Mouse (Mus musculus) forebrain, postnatal 0 days (tissue): Measurements from ENCODE around the gene Galnt10. TPM values are rescaled to one million over a fixed set of nuclear protein-coding genes. Genes with fewer than 3 reads are reported as not detected.

Source experiments
- ATAC-seq: fragments of 200-750 bp; cut with Nextera tagmentation; 2 replicates; pipeline ENCODE4 v1.8.0; 2017; ENCODE audit warnings: mild to moderate bottlenecking, moderate library complexity
- DNase-seq: peaks from one replicate; pipeline ENCODE4 v3.0.0-alpha.2; 2015
- H3K27ac ChIP-seq: fragments of 300-500 bp; sonication (generic); 2 replicates; pipeline ENCODE4 v1.5.1; 2014; ENCODE audit warnings: low read depth, mild to moderate bottlenecking, antibody characterized with exemption, low read length, moderate library complexity, mixed read lengths
- H3K27me3 ChIP-seq: fragments of 300-500 bp; sonication (generic); 2 replicates; pipeline ENCODE4 v1.6.1; 2014; ENCODE audit warnings: mild to moderate bottlenecking, low read length, mixed read lengths; ENCODE audit not compliant: insufficient read depth
- H3K36me3 ChIP-seq: fragments of 300-500 bp; sonication (generic); 2 replicates; pipeline ENCODE4 v1.6.1; 2014; ENCODE audit warnings: mild to moderate bottlenecking, moderate library complexity; ENCODE audit not compliant: insufficient read depth
- H3K4me1 ChIP-seq: fragments of 300-500 bp; sonication (generic); 2 replicates; pipeline ENCODE4 v1.6.1; 2014; ENCODE audit warnings: antibody characterized with exemption; ENCODE audit not compliant: insufficient read depth
- H3K4me2 ChIP-seq: fragments of 300-500 bp; sonication (generic); 2 replicates; pipeline ENCODE4 v1.6.1; 2014; ENCODE audit warnings: low read depth, mild to moderate bottlenecking, moderate library complexity
- H3K4me3 ChIP-seq: fragments of 300-500 bp; sonication (generic); 2 replicates; pipeline ENCODE4 v1.5.1; 2014; ENCODE audit warnings: low read depth, low read length, mixed read lengths
- H3K9ac ChIP-seq: fragments of 300-500 bp; sonication (generic); 2 replicates; pipeline ENCODE4 v1.6.1; 2014; ENCODE audit warnings: mild to moderate bottlenecking
- H3K9me3 ChIP-seq: fragments of 300-500 bp; sonication (generic); 2 replicates; pipeline ENCODE4 v1.6.1; 2016; ENCODE audit warnings: low read length
- CTCF ChIP-seq: sonication (generic); IDR thresholded peaks from 2 replicates; pipeline ENCODE4 v1.5.1; 2016; ENCODE audit warnings: antibody characterized with exemption, control low read depth, low read depth
- WGBS: fragments of 180-500 bp; shearing (Covaris S2); extraction: QIAGEN DNeasy Blood & Tissue Kit; methylation state at CpG from one replicate; pipeline ENCODE4 v1.1.7; 2014; 5-methylcytosine and 5-hydroxymethylcytosine counted together
- polyA plus RNA-seq: library from polyadenylated mRNA; unstranded; fragments of >200 nt; fragmentation: Nextera tagmentation; extraction: Ambion mirVana; gene quantifications from 2 replicates; pipeline ENCODE4 v1.2.1, GENCODE M21; 2015
- total RNA-seq: library from RNA; depleted of rRNA; stranded (reverse); fragments of >200 nt; gene quantifications from 2 replicates; pipeline ENCODE4 v1.2.3, GENCODE M21; 2014

The Galnt10 gene
- total and polyA plus RNA-seq, 2 experiments from 2014 or later = 9.5 to 20.7 TPM

DNA sequence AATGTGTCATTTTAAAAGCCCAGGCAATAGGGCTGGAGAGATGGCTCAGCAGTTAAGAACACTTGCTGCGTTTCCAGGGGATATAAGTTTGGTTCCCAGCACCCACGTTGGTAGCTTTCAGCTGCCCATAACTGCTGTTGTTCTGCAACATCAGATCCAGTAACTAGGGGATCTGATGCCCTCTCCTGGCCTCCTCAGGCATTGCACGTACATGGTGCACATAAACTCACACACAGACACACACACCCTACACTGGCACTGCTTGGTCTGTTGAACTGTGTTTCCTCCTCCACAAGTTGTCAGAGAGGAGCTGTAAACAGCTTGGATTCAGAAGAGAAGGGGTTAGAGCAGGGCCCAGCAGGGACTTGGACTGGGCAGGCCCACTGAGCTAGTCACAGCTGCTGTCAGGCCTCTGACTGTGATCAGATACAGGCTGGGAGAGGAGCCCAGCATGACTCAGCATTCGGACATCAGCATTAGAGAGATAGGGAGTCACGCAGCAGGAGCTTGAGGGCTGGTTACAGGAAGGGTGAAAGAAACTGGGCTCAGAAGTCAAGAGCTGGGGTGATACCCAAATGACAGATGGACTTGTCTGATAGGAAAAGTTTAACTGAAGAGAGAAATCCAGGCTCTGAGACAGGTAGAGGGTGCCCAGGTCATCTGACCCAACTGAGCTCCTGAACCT, 62.0 kb downstream of the Galnt10 start:
- H3K27ac ChIP-seq = no peak overlapping the region
- H3K27me3 ChIP-seq = no peaks in the 10 kb centered on the region
- H3K36me3 ChIP-seq = no peaks in the 10 kb centered on the region
- peak; percentile 40 for TF ChIP-seq CTCF
- 95% methylated on average over 5 of the region's 5 CpGs for WGBS
- H3K9ac ChIP-seq = no peak overlapping the region
- H3K4me3 ChIP-seq = no peak overlapping the region
- no peak overlapping the region for H3K4me2 ChIP-seq
- H3K9me3 ChIP-seq = no peaks in the 10 kb centered on the region
- ATAC-seq (no peak), DNase-seq (no peak)
- no peaks in the 10 kb centered on the region for H3K4me1 ChIP-seq

DNA sequence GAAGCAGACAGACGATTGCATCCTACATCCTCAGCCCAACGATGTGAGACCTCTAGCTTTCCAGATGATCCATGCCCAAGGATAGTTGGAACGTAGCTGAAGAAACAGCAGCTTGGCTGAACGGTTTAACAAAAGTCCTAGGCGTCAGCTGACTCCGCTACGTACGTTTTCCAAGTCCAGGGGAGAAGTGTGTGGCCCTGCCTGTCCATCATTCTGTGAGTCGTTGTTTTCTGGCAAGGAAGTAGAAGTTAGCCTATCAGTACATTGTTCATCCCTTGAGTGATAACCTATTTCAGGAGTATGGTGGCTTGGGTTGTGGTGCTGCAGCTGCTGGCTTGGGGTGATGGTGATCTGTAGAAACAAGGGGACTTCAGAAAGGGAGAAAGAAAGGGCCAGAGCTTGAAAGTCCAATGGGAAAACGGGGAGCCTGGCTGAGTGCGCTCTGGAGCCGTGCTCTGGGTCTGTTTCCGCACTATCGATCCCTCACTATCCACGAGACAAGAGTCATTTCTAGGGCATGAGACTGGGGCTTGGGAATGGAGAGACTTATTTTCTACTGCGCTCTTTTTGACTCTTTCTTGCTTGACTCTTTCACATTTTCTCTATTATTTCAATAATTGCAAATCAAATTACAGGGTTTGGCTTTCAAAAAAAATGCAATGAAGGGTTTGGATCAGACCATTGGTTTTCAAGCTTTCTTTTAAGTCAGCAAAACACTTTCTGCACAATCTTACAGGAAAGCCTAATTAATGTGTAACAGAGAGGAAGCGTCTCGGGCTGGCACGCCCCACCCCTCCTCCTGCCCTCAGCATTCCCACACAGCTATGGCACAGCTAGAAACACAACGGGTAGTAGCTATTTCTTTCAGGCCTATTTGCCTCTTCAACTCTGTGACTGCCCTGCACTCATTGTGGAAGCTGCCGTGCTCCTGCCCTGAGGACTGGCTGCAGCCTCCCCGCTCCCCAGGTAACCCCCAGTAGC, 63.2 kb downstream of the Galnt10 start:
- Histone ChIP-seq H3K27ac (no peak overlapping the region), H3K36me3 (no peaks in the 10 kb centered on the region), H3K9me3 (no peaks in the 10 kb centered on the region), H3K4me2 (no peak overlapping the region), H3K4me3 (no peak overlapping the region), H3K27me3 (no peaks in the 10 kb centered on the region), H3K4me1 (no peaks in the 10 kb centered on the region), H3K9ac (no peak overlapping the region)
- TF ChIP-seq CTCF = no peak
- DNase-seq (no peak), ATAC-seq (no peak)
- WGBS = 67% methylated on average over 22 of the region's 22 CpGs

DNA sequence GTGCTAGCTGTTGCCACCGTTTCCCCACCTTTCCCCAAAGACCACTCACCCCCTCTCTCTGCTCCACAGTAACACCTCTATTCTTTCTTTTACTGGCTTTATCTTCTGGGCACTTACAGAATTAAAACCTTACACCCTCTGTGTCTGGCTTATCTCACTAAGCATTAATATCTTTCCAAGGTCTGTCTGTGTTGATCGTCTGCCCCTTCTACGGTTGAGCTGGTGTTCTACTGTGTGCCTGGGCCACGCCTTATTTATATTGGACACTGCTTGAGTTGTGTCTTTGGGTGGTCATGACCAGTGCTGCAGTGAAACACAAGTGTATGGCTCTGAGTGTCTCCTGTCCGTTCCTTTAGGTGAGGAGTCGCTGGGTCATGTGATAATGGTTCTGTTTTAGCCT, 68.7 kb downstream of the Galnt10 start:
- Histone ChIP-seq H3K4me3 (no peak overlapping the region), H3K9me3 (no peaks in the 10 kb centered on the region), H3K36me3 (no peaks in the 10 kb centered on the region), H3K9ac (no peak overlapping the region), H3K4me1 (no peaks in the 10 kb centered on the region), H3K4me2 (no peak overlapping the region), H3K27me3 (no peaks in the 10 kb centered on the region), H3K27ac (no peak overlapping the region)
- ATAC-seq (no peak), DNase-seq (no peak)
- no peak for TF ChIP-seq CTCF
- WGBS = 93% methylated on average over 6 of the region's 6 CpGs

DNA sequence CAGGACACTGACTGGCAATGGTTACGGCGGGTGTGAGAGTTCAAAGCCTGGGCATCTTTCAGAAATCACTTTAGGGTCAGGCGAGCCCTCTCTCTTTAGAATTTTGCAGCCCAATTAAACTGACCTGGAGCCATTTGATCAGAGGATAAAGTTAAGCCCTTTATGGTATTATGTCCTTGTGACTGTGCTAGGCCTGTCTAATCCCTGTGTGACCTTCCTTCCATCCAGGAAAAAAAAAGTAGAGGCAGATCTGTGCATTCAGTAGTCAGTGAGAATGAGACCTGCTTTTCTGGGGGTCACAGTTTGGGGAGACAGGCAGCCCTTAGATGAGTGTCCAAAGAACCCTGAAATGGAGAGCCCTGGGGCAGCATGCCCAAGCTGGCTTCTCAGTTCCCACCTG, 71.5 kb downstream of the Galnt10 start:
- Histone ChIP-seq H3K27ac (no peak overlapping the region), H3K36me3 (no peaks in the 10 kb centered on the region), H3K4me2 (no peak overlapping the region), H3K4me3 (no peak overlapping the region), H3K9ac (no peak overlapping the region), H3K4me1 (no peaks in the 10 kb centered on the region), H3K9me3 (no peaks in the 10 kb centered on the region), H3K27me3 (no peaks in the 10 kb centered on the region)
- TF ChIP-seq CTCF = no peak
- ATAC-seq = no peak
- no peak for DNase-seq
- WGBS = 46% methylated on average over 3 of the region's 3 CpGs

DNA sequence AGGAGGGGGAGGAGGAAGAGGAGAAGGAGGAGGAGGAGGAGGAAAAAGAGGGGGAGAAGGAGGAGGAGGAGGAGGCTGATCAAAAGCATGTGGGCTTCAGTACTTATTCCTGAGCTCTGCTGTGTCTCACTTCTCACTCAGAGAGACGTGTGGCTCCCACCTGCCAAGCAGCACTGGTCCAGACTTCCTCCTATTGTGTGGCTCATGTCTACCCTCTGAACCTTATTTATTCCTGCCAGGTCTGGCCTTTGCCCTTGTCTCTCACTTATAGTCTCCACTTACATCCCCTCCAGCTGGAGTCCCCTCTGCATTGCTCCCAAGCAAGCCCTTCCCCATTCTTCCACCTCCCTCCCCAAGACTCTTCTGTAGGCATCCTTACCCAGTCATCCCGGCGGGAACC, 72.2 kb downstream of the Galnt10 start:
- no peaks in the 10 kb centered on the region for H3K4me1 ChIP-seq
- TF ChIP-seq CTCF = no peak
- H3K9me3 ChIP-seq = no peaks in the 10 kb centered on the region
- no peak for ATAC-seq
- 65% methylated on average over 3 of the region's 3 CpGs for WGBS
- no peak overlapping the region for H3K27ac ChIP-seq
- no peak overlapping the region for H3K9ac ChIP-seq
- no peaks in the 10 kb centered on the region for H3K36me3 ChIP-seq
- DNase-seq = no peak
- H3K4me3 ChIP-seq = no peak overlapping the region
- H3K27me3 ChIP-seq = no peaks in the 10 kb centered on the region
- no peak overlapping the region for H3K4me2 ChIP-seq

DNA sequence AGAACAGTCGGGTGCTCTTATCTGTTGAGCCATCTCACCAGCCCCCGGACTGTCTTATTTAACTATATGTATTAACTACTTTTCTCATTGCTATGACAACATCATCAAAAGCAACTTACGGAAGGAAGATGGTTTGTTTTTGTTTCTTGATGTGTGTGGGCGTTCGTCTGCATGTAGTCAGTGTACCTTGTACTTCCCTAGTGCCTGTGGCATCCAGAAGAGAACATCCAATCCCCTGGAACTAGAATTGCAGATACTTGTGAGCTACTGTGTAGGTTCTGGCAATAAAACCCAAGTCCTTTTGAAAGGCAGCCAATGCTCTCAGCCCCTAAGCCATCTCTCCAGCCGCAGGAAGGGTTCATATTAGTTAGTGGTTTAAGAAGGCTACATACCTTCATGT, 72.8 kb downstream of the Galnt10 start:
- DNase-seq (no peak), ATAC-seq (no peak)
- Histone ChIP-seq H3K4me3 (no peak overlapping the region), H3K4me1 (no peaks in the 10 kb centered on the region), H3K27me3 (no peaks in the 10 kb centered on the region), H3K4me2 (no peak overlapping the region), H3K36me3 (no peaks in the 10 kb centered on the region), H3K9ac (no peak overlapping the region), H3K9me3 (no peaks in the 10 kb centered on the region), H3K27ac (no peak overlapping the region)
- 89% methylated on average over 6 of the region's 6 CpGs for WGBS
- no peak for TF ChIP-seq CTCF

DNA sequence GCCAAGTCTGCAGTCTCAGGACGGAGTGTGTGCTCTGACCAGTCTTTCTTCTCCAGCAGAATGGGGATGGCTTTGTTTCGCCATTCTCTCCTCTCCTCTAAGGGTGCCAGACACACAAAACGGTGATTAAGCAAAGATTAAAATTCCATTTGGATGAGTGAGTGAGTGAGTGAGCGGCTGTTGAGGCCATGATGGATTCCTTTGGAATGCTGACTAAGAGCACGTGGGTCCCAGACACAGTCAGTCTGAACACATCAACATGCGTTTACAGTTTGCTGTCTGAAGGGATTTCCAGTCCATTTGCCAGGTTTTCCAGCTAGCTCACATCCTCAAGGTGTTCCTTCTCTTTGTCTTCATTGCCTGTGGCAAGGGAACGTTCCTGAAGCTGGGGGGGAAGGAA, 74.4 kb downstream of the Galnt10 start:
- no peak overlapping the region for H3K4me2 ChIP-seq
- no peak overlapping the region for H3K4me3 ChIP-seq
- WGBS = 16% methylated on average over 7 of the region's 7 CpGs
- H3K27me3 ChIP-seq = no peaks in the 10 kb centered on the region
- TF ChIP-seq CTCF = no peak
- DNase-seq (peak; percentile 60), ATAC-seq (peak; percentile 84)
- no peaks in the 10 kb centered on the region for H3K9me3 ChIP-seq
- no peaks in the 10 kb centered on the region for H3K4me1 ChIP-seq
- H3K9ac ChIP-seq = no peak overlapping the region
- no peak overlapping the region for H3K27ac ChIP-seq
- H3K36me3 ChIP-seq = no peaks in the 10 kb centered on the region
